Mouse (Mus musculus): ENCODE results near the gene Mrpl38.

GRCm38 (mm10) chr11:116130488-116131205 lies 8.0 kb downstream of the Mrpl38 start, which contains the start of gene Trim65:
- TF ChIP-seq CTCF (IDR thresholded peaks at IDR 0.05; ENCODE audit: control insufficient read depth, insufficient read depth, insufficient read length): peak; percentile 100
- peak; percentile 99 for TF ChIP-seq MAX (IDR thresholded peaks at IDR 0.05)
